ENCODE assay signal across 17 mouse cellular contexts in genomic region chr1:171373946-171374345, GRCm38 (mm10). TPM values are rescaled to one million over a fixed set of nuclear protein-coding genes. Genes with fewer than 3 reads are reported as not detected.
DNase-seq lines count a peak whose midpoint lies in the region; ATAC-seq and TF ChIP-seq lines count a peak whose summit lies in the region.
"Had no signal": no experiment of that assay in that cellular context is flagged by ENCODE, and none has a peak within 500 bp of the region (broad histone marks: within the 10 kb centered on the region; RNA-seq: fewer than 3 reads in every experiment).

No protein-coding gene starts in this region.

- H3K4me2 ChIP-seq in hindbrain, embryonic 16.5 days (ENCODE audit: low read length) = no peak overlapping the region
- no peak overlapping the region for H3K4me2 ChIP-seq in limb, embryonic 12.5 days
- H3K4me2 ChIP-seq: kidney, embryonic 15.5 days had no signal

- peak overlapping the region; percentile 62 for H3K27ac ChIP-seq in hindbrain, embryonic 10.5 days
- H3K27ac ChIP-seq in hindbrain, embryonic 16.5 days (ENCODE audit: low read depth, low read length) = no peak overlapping the region
- peak overlapping the region; percentile 18; the same call in 1 of the 2 replicates for H3K27ac ChIP-seq in MEL (ENCODE audit: control insufficient read depth, low read depth, low read length)
- peak overlapping the region; percentile 20; the same call in 1 of the 2 replicates for H3K27ac ChIP-seq in limb, embryonic 12.5 days
- H3K27ac ChIP-seq: kidney, embryonic 15.5 days; liver, embryonic 14.5 days had no signal

- 6% methylated on average over 4 of the region's 4 CpGs for WGBS in hindbrain, embryonic 10.5 days
- 10% methylated on average over 3 of the region's 4 CpGs for WGBS in hindbrain, embryonic 16.5 days
- WGBS in limb, embryonic 12.5 days = 3% methylated on average over 4 of the region's 4 CpGs

- TF ChIP-seq CTCF in E14TG2a.4 (conservative IDR thresholded peaks at IDR 0.05; ENCODE audit: low read length) = no peak
- no peak for TF ChIP-seq CTCF in MEL (IDR thresholded peaks at IDR 0.05 in 2 of 3, conservative IDR thresholded peaks at IDR 0.05 in 1 of 3; ENCODE audit: control insufficient read depth in 1 of 3, insufficient read depth in 1 of 3, low read depth in 2 of 3, low read length in 3 of 3, poor library complexity in 1 of 3, severe bottlenecking in 1 of 3)

- peaks cover 29% of the 10 kb centered on the region for H3K27me3 ChIP-seq in hindbrain, embryonic 10.5 days (ENCODE audit: insufficient read depth, poor library complexity, severe bottlenecking)
- H3K27me3 ChIP-seq in hindbrain, embryonic 16.5 days (replicated peaks; ENCODE audit: control insufficient read depth, insufficient read depth, low read length) = no peaks in the 10 kb centered on the region; the same call in 1 of the 2 replicates
- H3K27me3 ChIP-seq in E14TG2a.4 (ENCODE audit: insufficient read depth, low read length) (peaks cover 21% of the 10 kb centered on the region), MEL (ENCODE audit: control insufficient read depth in 1 of 2, insufficient read depth in 2 of 2, low read length in 2 of 2) (no peaks in the 10 kb centered on the region)
- peaks cover 42% of the 10 kb centered on the region for H3K27me3 ChIP-seq in limb, embryonic 12.5 days

- no peak overlapping the region for H3K4me3 ChIP-seq in hindbrain, embryonic 10.5 days
- no peak overlapping the region for H3K4me3 ChIP-seq in hindbrain, embryonic 16.5 days (ENCODE audit: low read length)
- H3K4me3 ChIP-seq in E14TG2a.4 (replicated peaks; ENCODE audit: low read length) = peak overlapping the region; percentile 20; the same call in 1 of the 2 replicates
- H3K4me3 ChIP-seq in MEL (ENCODE audit: control insufficient read depth in 1 of 2, insufficient read depth in 1 of 2, low read depth in 2 of 2, low read length in 2 of 2) = peak overlapping the region; percentile 41 to 47; a peak in 3 of 4 replicates
- H3K4me3 ChIP-seq in limb, embryonic 12.5 days (replicated peaks) = no peak overlapping the region
- H3K4me3 ChIP-seq: kidney, embryonic 15.5 days had no signal

- no peaks in the 10 kb centered on the region for H3K9me3 ChIP-seq in hindbrain, embryonic 10.5 days
- no peaks in the 10 kb centered on the region for H3K9me3 ChIP-seq in hindbrain, embryonic 16.5 days (ENCODE audit: control insufficient read depth, low read length)
- H3K9me3 ChIP-seq in E14TG2a.4 (ENCODE audit: low read length) (no peaks in the 10 kb centered on the region), MEL (replicated peaks; ENCODE audit: insufficient read depth, low read length) (no peaks in the 10 kb centered on the region)
- no peaks in the 10 kb centered on the region for H3K9me3 ChIP-seq in limb, embryonic 12.5 days
- H3K9me3 ChIP-seq: kidney, embryonic 15.5 days had no signal

- H3K9ac ChIP-seq in hindbrain, embryonic 16.5 days (ENCODE audit: low read depth, low read length) = no peak overlapping the region
- peak overlapping the region; percentile 65 for H3K9ac ChIP-seq in MEL (ENCODE audit: control insufficient read depth, low read depth, low read length, poor library complexity, severe bottlenecking)
- H3K9ac ChIP-seq in limb, embryonic 12.5 days (replicated peaks) = no peak overlapping the region
- H3K9ac ChIP-seq: kidney, embryonic 15.5 days; liver, embryonic 14.5 days had no signal

- peaks cover 36% of the 10 kb centered on the region for H3K4me1 ChIP-seq in hindbrain, embryonic 10.5 days (replicated peaks)
- no peaks in the 10 kb centered on the region for H3K4me1 ChIP-seq in hindbrain, embryonic 16.5 days (ENCODE audit: control insufficient read depth, insufficient read depth, low read depth, low read length)
- H3K4me1 ChIP-seq in E14TG2a.4 (replicated peaks; ENCODE audit: low read depth, low read length) (peaks cover 85% of the 10 kb centered on the region), MEL (ENCODE audit: control insufficient read depth in 1 of 2, insufficient read depth in 2 of 2, low read length in 2 of 2) (peaks cover 2 to 9% of the 10 kb centered on the region in 2 experiments; a peak in 2 of 4 replicates)
- H3K4me1 ChIP-seq in limb, embryonic 12.5 days (replicated peaks) = peaks cover 13% of the 10 kb centered on the region

- no peaks in the 10 kb centered on the region for H3K79me2 ChIP-seq in MEL (ENCODE audit: control insufficient read depth, insufficient read depth, low read length, poor library complexity)

- no peaks in the 10 kb centered on the region for H3K36me3 ChIP-seq in hindbrain, embryonic 10.5 days
- no peaks in the 10 kb centered on the region for H3K36me3 ChIP-seq in hindbrain, embryonic 16.5 days (ENCODE audit: control insufficient read depth, insufficient read depth, low read length)
- no peaks in the 10 kb centered on the region for H3K36me3 ChIP-seq in E14TG2a.4 (ENCODE audit: insufficient read depth, low read length)
- peaks cover 0 to 3% of the 10 kb centered on the region in 2 experiments; a peak in 2 of 4 replicates for H3K36me3 ChIP-seq in MEL (ENCODE audit: control insufficient read depth in 1 of 2, insufficient read depth in 2 of 2, low read length in 2 of 2)
- no peaks in the 10 kb centered on the region for H3K36me3 ChIP-seq in limb, embryonic 12.5 days
- H3K36me3 ChIP-seq: kidney, embryonic 15.5 days had no signal

- no peak for TF ChIP-seq RAD21 in MEL (IDR thresholded peaks at IDR 0.05; ENCODE audit: low read depth, low read length)

- no peak for TF ChIP-seq EP300 in MEL (IDR thresholded peaks at IDR 0.05; ENCODE audit: low read depth in 1 of 2, low read length in 2 of 2)

- no peak for TF ChIP-seq POLR2A in MEL (IDR thresholded peaks at IDR 0.05; ENCODE audit: control insufficient read depth in 1 of 2, insufficient read depth in 1 of 2, low read depth in 1 of 2, low read length in 2 of 2, poor library complexity in 1 of 2)

- ATAC-seq in hindbrain, embryonic 16.5 days = no peak
- ATAC-seq in limb, embryonic 12.5 days (ENCODE audit: insufficient number of reproducible peaks, insufficient read depth, low FRiP score, low TSS enrichment, low read depth) = peak; percentile 54; the same call in 1 of the 2 replicates
- ATAC-seq: forebrain, embryonic 16.5 days; inflammation-experienced regulatory T-cells, adult 6 months had no signal

- no peak for DNase-seq in hindbrain, embryonic 10.5 days (ENCODE audit: low spot score)
- peak; percentile 59 for DNase-seq in MEL (ENCODE audit: low read depth, low spot score)
- DNase-seq in thymus, postnatal 25 days = no peak
- DNase-seq in frontal cortex, postnatal 25 days (ENCODE audit: low spot score in 2 of 2) = no peak
- DNase-seq in urinary bladder, postnatal 36 days (ENCODE audit: low spot score in 2 of 2) = no peak
- DNase-seq: adrenal gland, postnatal 36 days; cerebellum, postnatal 10 days; gastrocnemius, postnatal 14 days; lung, postnatal 10 days; right cerebral cortex, postnatal 25 days had no signal

TF ChIP-seq in MEL, 35 proteins besides CTCF, POLR2A, EP300 and RAD21 (continues in another document):
- no peak for TF ChIP-seq KAT2A (conservative IDR thresholded peaks at IDR 0.05; ENCODE audit: low read depth, low read length)
- TF ChIP-seq POLR2AphosphoS2 (IDR thresholded peaks at IDR 0.05; ENCODE audit: low read length) = no peak
- no peak for TF ChIP-seq MAZ (IDR thresholded peaks at IDR 0.05; ENCODE audit: low read depth, low read length)
- TF ChIP-seq MAFK (IDR thresholded peaks at IDR 0.05; ENCODE audit: borderline replicate concordance, low read depth, low read length) = no peak

RNA-seq across cellular contexts. Expression of gene Nectin4, which starts 4.0 kb away (rescaled TPM):
- 1.5 and 1.7 TPM in 2 replicates for polyA plus RNA-seq in hindbrain, embryonic 10.5 days (2016; fragmentation: Nextera tagmentation; extraction: Ambion mirVana)
- 4.1 and 4.7 TPM in 2 replicates for polyA plus RNA-seq in hindbrain, embryonic 16.5 days (2015; fragmentation: Nextera tagmentation; extraction: Ambion mirVana)
- total RNA-seq in MEL (2012; rRNA removed) = 0.04 TPM in 1 of 2 replicates, not detected in the other
- polyA plus RNA-seq in MEL (2012; ENCODE audit: insufficient read depth in 1 of 2, insufficient read length in 2 of 2, low read depth in 1 of 2, low replicate concordance in 2 of 2, missing spikeins in 1 of 2) = under 1 TPM in 1 of 2 experiments, not detected in 1; 0.15 TPM
- polyA plus RNA-seq in limb, embryonic 12.5 days (2016; fragmentation: Nextera tagmentation; extraction: Ambion mirVana) = 6.2 and 7.8 TPM in 2 replicates
- total RNA-seq: gastrocnemius, postnatal 14 days had no signal

RNA-seq across cellular contexts. Expression of gene Klhdc9, which starts 13.3 kb away (rescaled TPM):
- 2.1 and 2.5 TPM in 2 replicates for polyA plus RNA-seq in hindbrain, embryonic 10.5 days (2016; fragmentation: Nextera tagmentation; extraction: Ambion mirVana)
- 3.3 and 4.3 TPM in 2 replicates for polyA plus RNA-seq in hindbrain, embryonic 16.5 days (2015; fragmentation: Nextera tagmentation; extraction: Ambion mirVana)
- total RNA-seq in MEL (2012; rRNA removed) = 0.08 and 0.10 TPM in 2 replicates
- not detected for polyA plus RNA-seq in MEL (2012; ENCODE audit: insufficient read depth in 1 of 2, insufficient read length in 2 of 2, low read depth in 1 of 2, low replicate concordance in 2 of 2, missing spikeins in 1 of 2)
- 2.0 and 2.2 TPM in 2 replicates for polyA plus RNA-seq in limb, embryonic 12.5 days (2016; fragmentation: Nextera tagmentation; extraction: Ambion mirVana)

RNA-seq across cellular contexts. Expression of gene Arhgap30, which starts 14.8 kb away (rescaled TPM):
- 0.82 and 0.98 TPM in 2 replicates for polyA plus RNA-seq in hindbrain, embryonic 10.5 days (2016; fragmentation: Nextera tagmentation; extraction: Ambion mirVana)
- 0.73 and 0.79 TPM in 2 replicates for polyA plus RNA-seq in hindbrain, embryonic 16.5 days (2015; fragmentation: Nextera tagmentation; extraction: Ambion mirVana)
- 31.0 and 31.5 TPM in 2 replicates for total RNA-seq in MEL (2012; rRNA removed)
- polyA plus RNA-seq in MEL (2012; ENCODE audit: insufficient read depth in 1 of 2, insufficient read length in 2 of 2, low read depth in 1 of 2, low replicate concordance in 2 of 2, missing spikeins in 1 of 2) = 10 to 100 TPM in 1 of 2 experiments, not detected in 1; 41.2 TPM
- 0.75 and 0.91 TPM in 2 replicates for polyA plus RNA-seq in limb, embryonic 12.5 days (2016; fragmentation: Nextera tagmentation; extraction: Ambion mirVana)

RNA-seq across cellular contexts. Expression of gene Pfdn2, which starts 28.5 kb away (rescaled TPM):
- 130 and 147 TPM in 2 replicates for polyA plus RNA-seq in hindbrain, embryonic 10.5 days (2016; fragmentation: Nextera tagmentation; extraction: Ambion mirVana)
- 123 and 143 TPM in 2 replicates for polyA plus RNA-seq in hindbrain, embryonic 16.5 days (2015; fragmentation: Nextera tagmentation; extraction: Ambion mirVana)
- total RNA-seq in MEL (2012; rRNA removed) = 33.8 and 36.2 TPM in 2 replicates
- polyA plus RNA-seq in MEL (2012; ENCODE audit: insufficient read depth in 1 of 2, insufficient read length in 2 of 2, low read depth in 1 of 2, low replicate concordance in 2 of 2, missing spikeins in 1 of 2) = 100 to 1,000 TPM in 1 of 2 experiments, not detected in 1; 329 TPM
- polyA plus RNA-seq in limb, embryonic 12.5 days (2016; fragmentation: Nextera tagmentation; extraction: Ambion mirVana) = 123 and 128 TPM in 2 replicates

RNA-seq across cellular contexts. Expression of gene Nit1, which starts 28.5 kb away (rescaled TPM):
- polyA plus RNA-seq in hindbrain, embryonic 10.5 days (2016; fragmentation: Nextera tagmentation; extraction: Ambion mirVana) = 39.6 and 46.0 TPM in 2 replicates
- 51.2 and 54.7 TPM in 2 replicates for polyA plus RNA-seq in hindbrain, embryonic 16.5 days (2015; fragmentation: Nextera tagmentation; extraction: Ambion mirVana)
- total RNA-seq in MEL (2012; rRNA removed) = 17.9 and 20.0 TPM in 2 replicates
- polyA plus RNA-seq in MEL (2012; ENCODE audit: insufficient read depth in 1 of 2, insufficient read length in 2 of 2, low read depth in 1 of 2, low replicate concordance in 2 of 2, missing spikeins in 1 of 2) = 10 to 100 TPM in 1 of 2 experiments, not detected in 1; 26.3 TPM
- 43.8 and 43.9 TPM in 2 replicates for polyA plus RNA-seq in limb, embryonic 12.5 days (2016; fragmentation: Nextera tagmentation; extraction: Ambion mirVana)

Comparison
In these comparisons a context has a peak if more than half of its experiments do, and no peak if none do; other contexts are left out.
1. H3K4me3 ChIP-seq: peak in E14TG2a.4 (single experiment) and MEL (2 of 2); none in hindbrain, embryonic 10.5 days (single experiment), hindbrain, embryonic 16.5 days (single experiment) and limb, embryonic 12.5 days (single experiment).